Comparison of ENCODE assay signal across 7 mouse cellular contexts in the genomic region with DNA sequence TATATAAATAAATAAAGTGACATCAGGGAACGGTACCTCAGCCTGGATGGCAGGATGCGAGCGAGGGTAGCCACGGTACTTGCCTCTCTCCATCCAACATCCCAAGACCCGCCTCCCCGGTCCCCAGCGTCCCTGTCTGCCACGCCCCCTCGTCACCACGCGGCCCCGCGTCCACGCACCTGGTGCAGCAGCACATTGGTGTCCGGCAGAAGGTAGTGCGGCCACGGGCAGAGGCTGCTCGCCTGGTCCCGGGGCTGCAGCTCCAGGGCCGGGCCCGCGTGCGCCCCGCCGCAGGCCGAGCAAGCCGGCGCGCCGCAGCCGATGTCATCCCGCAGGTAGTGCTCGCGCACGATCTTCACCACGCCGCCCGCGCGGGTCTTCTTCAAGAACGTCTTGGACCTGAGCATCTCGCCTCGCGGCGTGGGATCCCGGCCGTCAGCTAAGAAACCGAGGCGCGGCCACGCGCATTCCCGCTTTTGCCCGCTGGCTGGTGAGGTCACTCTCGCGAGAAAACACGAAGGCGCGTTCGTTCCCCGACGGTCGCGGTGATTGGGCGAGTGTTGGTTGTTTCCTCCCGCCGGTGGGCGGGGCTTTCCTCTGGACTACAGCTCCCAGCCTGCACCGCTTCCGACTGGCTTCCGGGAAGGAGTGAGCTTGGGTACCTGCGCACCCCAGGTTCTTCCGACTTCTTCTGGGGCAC. TPM values are rescaled to one million over a fixed set of nuclear protein-coding genes. Genes with fewer than 3 reads are reported as not detected.
DNase-seq lines count a peak whose midpoint lies in the region; ATAC-seq and TF ChIP-seq lines count a peak whose summit lies in the region.

A gene (plus strand): TSS at position 158 of the 700 bp plus-strand sequence.
A gene (minus strand): TSS at position 504 of the 700 bp plus-strand sequence.

- no peaks in the 10 kb centered on the region for H3K27me3 ChIP-seq in embryonic facial prominence, embryonic 10.5 days (replicated peaks; ENCODE audit: low read depth, poor library complexity, severe bottlenecking)
- H3K27me3 ChIP-seq in intestine, postnatal 0 days (replicated peaks; ENCODE audit: control insufficient read depth, insufficient read depth, low read length) = no peaks in the 10 kb centered on the region
- no peaks in the 10 kb centered on the region for H3K27me3 ChIP-seq in midbrain, embryonic 12.5 days
- no peaks in the 10 kb centered on the region for H3K27me3 ChIP-seq in small intestine, adult 2 months (ENCODE audit: control insufficient read depth, insufficient read depth, low read length)

- peak; percentile 100 for ATAC-seq in intestine, postnatal 0 days
- ATAC-seq in midbrain, embryonic 12.5 days (ENCODE audit: low FRiP score, low read depth) = peak; percentile 99

- intact Hi-C loops in left cerebral cortex, postnatal 4 days (cut with DNase I) = no loop called here

- H3K4me3 ChIP-seq in embryonic facial prominence, embryonic 10.5 days = peak within 1 kb of the TSS; percentile 96
- peak within 1 kb of the TSS; percentile 95 for H3K4me3 ChIP-seq in intestine, postnatal 0 days (ENCODE audit: low read depth, low read length)
- peak within 1 kb of the TSS; percentile 92 for H3K4me3 ChIP-seq in midbrain, embryonic 12.5 days
- peak within 1 kb of the TSS; percentile 96 for H3K4me3 ChIP-seq in small intestine, adult 2 months (ENCODE audit: low read depth, low read length)

- H3K9ac ChIP-seq in intestine, postnatal 0 days (ENCODE audit: low read depth, low read length) = peak within 1 kb of the TSS; percentile 89
- peak within 1 kb of the TSS; percentile 90 for H3K9ac ChIP-seq in midbrain, embryonic 12.5 days (replicated peaks)

- H3K36me3 ChIP-seq in embryonic facial prominence, embryonic 10.5 days (replicated peaks) = peaks cover 68% of the 10 kb centered on the region
- peaks cover 37% of the 10 kb centered on the region for H3K36me3 ChIP-seq in intestine, postnatal 0 days (ENCODE audit: control insufficient read depth, insufficient read depth)
- H3K36me3 ChIP-seq in midbrain, embryonic 12.5 days = peaks cover 53% of the 10 kb centered on the region
- H3K36me3 ChIP-seq in small intestine, adult 2 months (ENCODE audit: control insufficient read depth, insufficient read depth, low read length) = peaks cover 17% of the 10 kb centered on the region

- peak within 1 kb of the TSS; percentile 84 for H3K4me2 ChIP-seq in intestine, postnatal 0 days (replicated peaks; ENCODE audit: low read depth)
- peak within 1 kb of the TSS; percentile 67 for H3K4me2 ChIP-seq in midbrain, embryonic 12.5 days (replicated peaks)

- 0 out of 2 replicates have a peak, but pooled peaks have one; percentile 3 for TF ChIP-seq CTCF in intestine, postnatal 0 days (IDR thresholded peaks at IDR 0.05; ENCODE audit: low read depth)
- no peak for TF ChIP-seq CTCF in small intestine, adult 2 months (IDR thresholded peaks at IDR 0.05; ENCODE audit: extremely low read depth, insufficient read length, insufficient replicate concordance, low read depth, low read length)

- no peak; the same call in 1 of the 2 replicates for TF ChIP-seq POLR2A in small intestine, adult 2 months (IDR thresholded peaks at IDR 0.05; ENCODE audit: low read depth, low read length)

- peaks cover 13% of the 10 kb centered on the region for H3K4me1 ChIP-seq in embryonic facial prominence, embryonic 10.5 days
- 0 out of 2 replicates have a peak, but pooled peaks cover 2% of the 10 kb centered on the region for H3K4me1 ChIP-seq in intestine, postnatal 0 days (replicated peaks; ENCODE audit: control insufficient read depth, insufficient read depth, low read length)
- peaks cover 13% of the 10 kb centered on the region for H3K4me1 ChIP-seq in midbrain, embryonic 12.5 days
- H3K4me1 ChIP-seq in small intestine, adult 2 months (ENCODE audit: control insufficient read depth, insufficient read depth, insufficient read length, low read length) = no peaks in the 10 kb centered on the region

- no peaks in the 10 kb centered on the region for H3K9me3 ChIP-seq in embryonic facial prominence, embryonic 10.5 days
- H3K9me3 ChIP-seq in intestine, postnatal 0 days (ENCODE audit: control insufficient read depth) = no peaks in the 10 kb centered on the region
- H3K9me3 ChIP-seq in midbrain, embryonic 12.5 days = no peaks in the 10 kb centered on the region

- peak; percentile 99 for DNase-seq in adrenal gland, postnatal 10 days
- DNase-seq in embryonic facial prominence, embryonic 10.5 days (ENCODE audit: low spot score) = peak; percentile 98
- peak; percentile 65 for DNase-seq in gonadal fat pad, adult 2 months (ENCODE audit: low read depth)
- DNase-seq in left cerebral cortex, postnatal 4 days = peak; percentile 99

- peak within 1 kb of the TSS; percentile 94 for H3K27ac ChIP-seq in embryonic facial prominence, embryonic 10.5 days (replicated peaks)
- peak within 1 kb of the TSS; percentile 74 for H3K27ac ChIP-seq in intestine, postnatal 0 days (ENCODE audit: low read depth, low read length)
- H3K27ac ChIP-seq in midbrain, embryonic 12.5 days (replicated peaks) = peak within 1 kb of the TSS; percentile 75
- 0 out of 2 replicates have a peak within 1 kb of the TSS, but pooled peaks have one; percentile 6 for H3K27ac ChIP-seq in small intestine, adult 2 months (ENCODE audit: insufficient read depth, low read depth, low read length)

- under 1% methylated on average over 73 of the region's 73 CpGs for WGBS in embryonic facial prominence, embryonic 10.5 days
- under 1% methylated on average over 73 of the region's 73 CpGs for WGBS in intestine, postnatal 0 days
- WGBS in midbrain, embryonic 12.5 days = under 1% methylated on average over 72 of the region's 73 CpGs
- WGBS in small intestine, adult 2 months = under 1% methylated on average over 72 of the region's 73 CpGs

RNA-seq across cellular contexts. Expression of the first gene that starts in this region (rescaled TPM):
- 10 to 100 TPM in 1 of 2 experiments, 1 to 10 TPM in 1; 9.5 to 11.8 TPM for total RNA-seq in adrenal gland, postnatal 10 days (2021)
- 22.1 and 23.6 TPM in 2 replicates for polyA plus RNA-seq in embryonic facial prominence, embryonic 10.5 days (2016; fragmentation: Nextera tagmentation; extraction: Ambion mirVana)
- 2.8 and 3.5 TPM in 2 replicates for polyA plus RNA-seq in gonadal fat pad, adult 2 months (2012; rRNA removed)
- 8.2 and 9.7 TPM in 2 replicates for polyA plus RNA-seq in intestine, postnatal 0 days (2015; fragmentation: Nextera tagmentation; extraction: Ambion mirVana)
- total RNA-seq in left cerebral cortex, postnatal 4 days (2021) = 10 to 100 TPM; 14.6 to 15.0 TPM
- 24.5 and 26.3 TPM in 2 replicates for polyA plus RNA-seq in midbrain, embryonic 12.5 days (2016; fragmentation: Nextera tagmentation; extraction: Ambion mirVana)
- polyA plus RNA-seq in small intestine, adult 2 months (2012; rRNA removed) = 0.10 and 0.65 TPM in 2 replicates

RNA-seq across cellular contexts. Expression of the second gene that starts in this region (rescaled TPM):
- total RNA-seq in adrenal gland, postnatal 10 days (2021) = 10 to 100 TPM; 21.2 to 28.5 TPM
- 42.9 and 43.3 TPM in 2 replicates for polyA plus RNA-seq in embryonic facial prominence, embryonic 10.5 days (2016; fragmentation: Nextera tagmentation; extraction: Ambion mirVana)
- polyA plus RNA-seq in gonadal fat pad, adult 2 months (2012; rRNA removed) = 4.0 and 4.6 TPM in 2 replicates
- polyA plus RNA-seq in intestine, postnatal 0 days (2015; fragmentation: Nextera tagmentation; extraction: Ambion mirVana) = 9.1 TPM in 2 replicates
- 10 to 100 TPM; 38.7 to 39.7 TPM for total RNA-seq in left cerebral cortex, postnatal 4 days (2021)
- polyA plus RNA-seq in midbrain, embryonic 12.5 days (2016; fragmentation: Nextera tagmentation; extraction: Ambion mirVana) = 40.3 and 41.2 TPM in 2 replicates
- 1.3 and 2.5 TPM in 2 replicates for polyA plus RNA-seq in small intestine, adult 2 months (2012; rRNA removed)

Comparison
In these comparisons a context has a peak if more than half of its experiments do, and no peak if none do; other contexts are left out.
1. Peak in every context shown above with its lines: DNase-seq, ATAC-seq, H3K4me3 ChIP-seq and H3K27ac ChIP-seq.
2. H3K27ac ChIP-seq: peak in every context shown above with its lines; median percentile 94 in embryonic facial prominence, embryonic 10.5 days; 75 in midbrain, embryonic 12.5 days; 74 in intestine, postnatal 0 days; 6 in small intestine, adult 2 months.